Mouse (Mus musculus): ENCODE data around the gene Pfdn6.
"Not testable (repeated sequence)": the region's sequence is repeated elsewhere in the genome, so short reads cannot be mapped to it uniquely, and the experiment has no call there.

The Pfdn6 gene

DNA sequence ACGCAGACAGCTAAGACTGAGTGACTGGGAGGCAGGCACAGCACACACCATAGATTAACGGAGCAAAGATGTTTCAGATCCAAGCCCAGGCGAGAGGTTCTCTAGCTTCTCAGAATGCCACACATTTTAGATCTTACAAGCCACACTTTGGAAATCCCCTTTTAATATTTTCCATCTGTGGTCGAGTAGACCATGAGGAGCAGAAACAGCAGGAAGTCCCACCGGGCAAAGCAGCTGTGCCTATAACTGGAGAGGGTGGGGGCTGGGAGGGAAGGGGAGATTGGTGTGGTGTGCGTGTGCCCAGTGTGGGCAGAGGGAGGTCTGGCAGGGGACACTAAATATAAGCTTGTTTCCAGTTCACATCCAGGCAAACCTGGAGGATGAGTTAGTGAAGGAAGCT is 17.4 kb upstream of the Pfdn6 start:
- intact Hi-C loops (cut with DNase I), result loop anchor here (5.0 kb wide), 1 partner anchor 1400 kb away; no protein-coding TSS in a partner anchor

DNA sequence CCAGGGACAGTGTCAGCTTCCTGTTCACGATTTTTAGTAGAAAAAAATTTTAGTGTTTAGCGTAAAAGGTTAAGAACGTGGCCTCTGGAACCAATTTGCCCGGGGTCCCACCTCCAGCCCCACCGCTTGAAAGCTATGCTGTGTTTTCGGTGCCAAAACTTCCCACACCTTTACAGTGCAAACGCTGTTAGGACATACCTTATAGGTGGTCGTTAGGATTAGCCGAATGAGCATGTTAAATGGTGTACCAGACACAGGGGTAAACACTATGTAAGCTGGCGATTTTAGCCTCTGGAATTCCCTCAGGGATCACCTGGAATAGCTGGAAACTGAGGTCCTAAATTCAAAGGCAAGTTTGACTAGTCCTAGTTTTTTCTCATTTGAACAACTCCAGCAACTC is 16.2 kb upstream of the Pfdn6 start:
- intact Hi-C loops (cut with DNase I), result loop anchor here (5.0 kb wide), 1 partner anchor 1401 kb away; no protein-coding TSS in a partner anchor

DNA sequence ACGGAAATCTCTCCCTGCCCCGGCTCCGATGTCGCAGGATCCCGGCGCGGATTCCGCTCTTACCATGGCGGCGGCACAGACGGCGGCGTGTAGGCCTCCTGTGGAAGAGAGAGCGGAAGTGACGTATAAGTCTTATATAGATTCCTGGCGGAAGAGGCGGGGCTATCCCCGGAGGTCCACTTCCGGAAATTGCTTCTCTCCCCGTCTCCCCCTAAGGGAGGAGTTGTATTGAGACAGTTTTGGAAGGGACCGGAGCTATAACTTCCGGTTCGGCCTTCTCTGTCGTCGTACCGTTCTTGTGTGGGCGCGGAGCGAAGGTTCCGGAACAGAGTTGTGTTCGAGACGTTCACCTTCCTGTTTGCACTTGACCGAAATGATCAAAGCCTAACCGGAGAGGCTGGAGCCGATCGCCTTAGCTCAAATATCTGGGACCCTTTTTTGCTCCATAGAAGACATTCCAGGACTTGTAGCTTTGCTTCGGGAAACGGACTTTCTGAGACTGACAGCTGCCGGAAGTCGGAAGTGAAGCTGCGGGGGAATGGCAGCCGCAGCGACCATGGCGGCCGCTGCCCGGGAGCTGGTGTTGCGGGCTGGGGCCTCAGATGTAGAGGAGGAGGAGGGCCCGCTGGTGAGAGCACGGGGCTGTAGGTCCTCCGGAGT is 15.5 kb upstream of the Pfdn6 start, which contains the start of the genes Vps52 and Rps18:
TSS of gene Vps52 (plus strand) at position 258 of the 660 bp plus-strand sequence.
TSS of gene Rps18 (minus strand) at position 447 of the 660 bp plus-strand sequence.
- intact Hi-C loops (cut with DNase I), result loop anchor here (5.0 kb wide), 1 partner anchor 1402 kb away; no protein-coding TSS in a partner anchor

DNA sequence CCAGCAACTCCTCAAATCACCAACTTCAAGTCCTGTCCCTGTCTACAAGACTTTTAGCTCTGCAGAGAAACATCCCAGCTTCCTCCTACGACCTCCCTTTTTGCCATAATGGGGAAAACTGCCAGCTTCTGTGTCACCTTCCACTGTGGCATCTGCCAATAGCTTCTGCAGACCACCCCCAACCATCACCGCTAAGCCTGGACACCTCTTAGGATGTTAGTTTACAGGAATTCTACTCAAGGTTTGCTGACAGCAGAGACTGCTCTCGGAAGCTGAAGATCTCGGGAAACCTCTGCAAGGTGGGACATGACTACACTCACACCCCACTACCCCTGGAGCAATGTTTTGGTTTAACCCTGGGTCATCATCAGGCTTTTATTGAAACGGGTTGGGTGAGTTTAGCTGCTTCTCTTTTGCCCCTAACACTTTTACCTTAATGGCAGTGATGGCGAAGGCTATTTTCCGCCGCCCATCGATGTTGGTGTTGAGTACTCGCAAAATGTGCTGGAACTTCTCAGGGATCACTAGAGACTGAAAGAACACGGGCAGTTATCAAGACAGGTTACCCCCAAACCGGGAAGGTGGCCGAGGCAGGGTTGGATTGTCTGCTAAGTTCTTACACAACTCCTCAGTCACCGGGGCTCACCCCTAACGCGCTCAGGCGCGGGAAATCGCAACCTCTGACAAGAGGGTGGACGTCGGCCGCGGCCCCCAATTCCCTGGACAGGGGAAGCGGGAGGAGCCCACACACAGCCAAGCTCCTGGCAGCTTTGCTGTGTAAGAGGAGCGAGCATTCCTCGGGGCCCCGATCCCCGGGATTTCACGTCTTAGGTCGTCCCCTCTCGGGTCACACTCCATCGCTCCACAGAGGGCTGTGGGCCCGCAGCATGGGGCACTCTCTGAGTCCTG is 14.8 kb upstream of the Pfdn6 start:
- intact Hi-C loops (cut with DNase I), result loop anchor here (5.0 kb wide), 1 partner anchor 1402 kb away; no protein-coding TSS in a partner anchor

DNA sequence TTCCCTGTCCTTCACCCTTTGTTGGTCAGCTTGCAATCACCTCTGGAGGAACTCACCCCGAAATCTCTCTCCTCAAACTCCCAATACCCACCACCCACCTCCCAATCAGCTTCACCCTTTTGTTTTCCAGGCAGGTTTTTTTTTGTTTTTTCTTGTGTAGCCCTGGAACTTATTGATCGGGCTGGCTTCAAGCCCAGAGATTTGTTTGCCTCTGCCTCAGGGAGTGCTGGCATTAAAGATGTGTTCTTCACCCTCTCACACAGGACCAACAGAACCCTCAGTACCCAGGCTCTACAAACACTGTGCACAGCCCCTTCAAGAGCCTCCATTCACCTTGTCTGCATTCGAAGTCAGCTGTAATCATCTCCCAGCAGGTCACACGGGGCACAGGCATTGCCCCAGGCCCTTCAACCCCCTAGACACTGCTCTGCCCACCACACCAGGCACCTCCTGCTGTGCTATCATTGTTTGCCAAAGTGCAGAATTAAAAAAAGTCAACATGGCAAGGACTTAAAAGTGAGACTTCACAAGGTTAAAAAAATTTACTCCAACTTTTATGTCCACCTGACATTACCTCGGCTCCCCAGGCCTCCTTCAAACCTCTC is 13.9 kb upstream of the Pfdn6 start:
- intact Hi-C loops (cut with DNase I), result no loop called here

DNA sequence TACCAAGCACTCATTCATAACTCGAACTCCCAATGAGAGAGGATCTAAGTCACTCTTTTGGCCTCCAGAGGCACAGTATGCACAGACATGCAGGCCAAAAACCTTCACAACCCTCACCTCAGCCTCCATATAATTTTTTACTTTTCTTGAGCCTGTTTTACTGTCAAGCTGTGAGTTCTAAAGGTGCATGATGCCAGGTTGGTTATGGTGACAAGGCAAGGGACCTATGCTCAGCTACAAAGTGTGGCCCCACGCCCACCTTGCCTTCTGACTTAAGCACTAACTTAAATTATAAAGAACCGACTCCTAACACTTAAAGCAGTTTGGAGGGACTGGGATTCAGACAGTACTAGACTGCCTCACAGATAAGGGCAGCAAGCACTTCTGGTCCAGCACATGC is 13.2 kb upstream of the Pfdn6 start:
- intact Hi-C loops (cut with DNase I), result no loop called here

DNA sequence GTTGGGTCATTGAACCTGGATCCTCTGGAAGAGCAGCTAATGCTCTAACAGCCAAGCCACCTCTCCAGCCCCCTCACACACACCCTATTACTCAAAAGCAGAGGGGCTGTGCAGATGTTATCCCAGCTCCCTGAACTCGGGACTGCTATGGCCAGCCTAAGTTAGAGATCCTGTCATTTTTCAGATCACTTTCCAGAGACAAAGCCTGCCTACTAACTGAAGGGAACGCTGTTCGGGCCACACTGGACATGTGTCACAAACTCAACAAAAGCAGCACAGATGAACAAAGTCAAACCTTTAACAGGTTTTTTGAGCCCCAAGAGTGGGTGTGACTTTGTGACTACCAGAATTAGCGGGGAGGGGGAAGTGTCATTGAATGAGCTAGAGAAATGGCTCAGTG is 12.7 kb upstream of the Pfdn6 start:
- intact Hi-C loops (cut with DNase I), result no loop called here

DNA sequence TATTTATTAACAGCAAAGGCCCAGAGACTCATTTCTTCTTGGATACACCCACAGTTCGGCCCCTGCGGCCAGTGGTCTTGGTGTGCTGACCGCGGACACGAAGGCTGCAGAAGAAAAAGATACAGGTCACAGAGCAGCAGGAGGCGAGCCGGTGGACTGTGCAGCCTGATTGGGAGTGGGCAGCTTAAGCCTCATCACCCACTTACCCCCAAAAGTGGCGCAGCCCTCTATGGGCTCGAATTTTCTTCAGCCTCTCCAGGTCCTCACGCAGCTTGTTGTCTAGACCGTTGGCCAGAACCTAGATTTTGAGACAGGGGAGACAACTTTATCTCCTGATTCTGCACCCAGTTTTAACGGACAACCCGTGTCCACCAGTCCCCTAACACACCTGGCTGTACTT is 11.9 kb upstream of the Pfdn6 start:
- intact Hi-C loops (cut with DNase I), result not testable (repeated sequence)

DNA sequence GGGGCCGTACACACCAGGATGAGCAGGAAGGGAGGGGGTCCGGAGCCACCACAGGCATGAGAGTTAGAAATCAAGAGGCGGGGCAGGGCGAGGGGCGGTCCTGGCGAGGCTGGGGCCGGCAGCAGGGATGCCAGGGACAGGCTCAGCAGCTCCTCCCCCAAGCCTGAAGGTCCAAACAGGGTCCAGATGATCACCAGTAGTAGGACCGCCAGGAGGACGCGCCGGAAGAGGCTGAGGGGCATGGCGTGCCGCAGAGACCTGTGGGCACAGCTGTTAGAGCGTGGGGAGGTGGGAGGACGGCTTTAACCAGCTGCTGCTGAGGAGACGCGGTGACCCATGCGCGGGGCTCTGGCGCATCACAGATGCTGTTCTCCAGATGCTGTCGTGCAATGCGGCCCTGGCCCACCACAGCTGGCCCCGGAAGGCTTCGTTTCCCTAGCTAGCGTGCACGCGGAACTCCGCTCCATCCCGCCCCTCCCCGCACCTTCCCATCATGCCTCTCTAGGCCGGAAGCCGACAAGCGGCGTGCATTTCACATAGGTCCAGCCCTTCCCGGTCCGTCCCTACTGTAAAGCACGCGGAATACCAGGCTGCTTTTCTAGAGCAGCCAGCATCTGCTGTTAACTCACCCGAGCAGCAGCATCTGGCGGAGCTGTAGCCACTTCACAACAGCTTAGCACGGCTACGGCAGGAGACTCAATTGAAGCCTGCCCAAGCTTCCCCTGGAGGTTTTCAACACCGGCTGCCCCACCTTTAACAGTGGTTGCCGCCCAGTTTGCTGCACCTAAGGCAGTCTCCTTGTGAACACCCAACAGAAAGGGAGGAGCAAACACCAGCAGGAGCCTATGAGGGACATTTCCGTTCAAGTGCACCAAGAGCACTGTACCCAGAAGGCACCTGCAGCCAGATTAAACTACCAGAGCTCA is 11.1 kb upstream of the Pfdn6 start, which contains the start of gene B3galt4:
TSS of gene B3galt4 (minus strand) at position 468 of the 926 bp plus-strand sequence.
- intact Hi-C loops (cut with DNase I), result no loop called here

DNA sequence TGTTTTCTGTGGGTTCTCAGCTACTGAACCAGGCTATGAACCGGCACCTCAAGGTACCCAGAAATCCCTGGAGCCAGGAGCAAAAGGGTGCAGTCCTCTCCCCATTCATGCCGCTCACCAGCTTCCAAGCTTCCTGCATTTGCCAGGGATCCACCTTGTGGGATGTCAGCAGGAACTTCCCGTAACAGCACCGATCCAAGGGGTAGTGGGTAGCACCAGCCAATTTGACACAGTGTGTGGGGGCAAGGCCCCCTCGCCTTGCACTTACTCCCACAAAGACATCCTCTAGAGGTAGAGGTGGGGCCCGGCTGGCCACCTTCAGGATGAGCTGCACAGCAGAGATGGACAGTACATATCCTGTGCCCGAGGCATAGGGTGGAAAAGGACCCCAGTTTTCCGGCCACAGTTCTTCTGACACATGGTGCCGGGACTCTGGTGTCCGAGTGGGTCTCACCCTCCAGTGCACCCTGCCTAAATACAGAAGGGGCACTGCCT is 10.0 kb upstream of the Pfdn6 start:
- intact Hi-C loops (cut with DNase I), result no loop called here

DNA sequence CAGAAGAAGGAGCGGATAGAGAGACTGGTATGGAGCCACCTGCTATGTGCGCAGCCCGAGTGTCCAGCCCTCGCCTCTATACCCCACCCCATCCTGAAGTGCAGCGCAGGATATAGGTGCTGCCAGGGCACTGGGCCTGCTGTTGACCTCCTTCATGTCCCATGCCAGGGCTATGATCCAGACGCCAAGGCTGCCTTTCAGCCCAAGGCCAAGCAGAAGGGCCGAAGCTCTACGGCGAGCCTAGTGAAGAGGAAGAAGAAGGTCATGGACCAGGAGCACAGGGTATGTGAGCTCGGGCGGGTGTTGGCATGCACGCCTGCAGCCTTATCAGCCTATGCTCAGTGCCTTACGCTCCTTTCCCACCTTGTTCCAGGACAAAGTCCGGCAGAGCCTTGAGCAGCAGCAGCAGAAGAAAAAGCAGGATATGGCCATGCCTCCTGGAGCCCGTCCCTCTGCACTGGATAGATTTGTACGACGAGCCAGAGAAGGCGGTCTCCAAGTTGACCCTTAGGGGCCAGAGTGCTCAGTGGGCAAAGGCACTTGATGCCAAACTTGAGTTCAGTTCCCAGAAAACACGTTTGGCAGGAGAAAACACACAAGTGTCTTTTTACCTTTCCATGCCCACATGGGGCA is 8.9 kb upstream of the Pfdn6 start:
- intact Hi-C loops (cut with DNase I), result no loop called here

DNA sequence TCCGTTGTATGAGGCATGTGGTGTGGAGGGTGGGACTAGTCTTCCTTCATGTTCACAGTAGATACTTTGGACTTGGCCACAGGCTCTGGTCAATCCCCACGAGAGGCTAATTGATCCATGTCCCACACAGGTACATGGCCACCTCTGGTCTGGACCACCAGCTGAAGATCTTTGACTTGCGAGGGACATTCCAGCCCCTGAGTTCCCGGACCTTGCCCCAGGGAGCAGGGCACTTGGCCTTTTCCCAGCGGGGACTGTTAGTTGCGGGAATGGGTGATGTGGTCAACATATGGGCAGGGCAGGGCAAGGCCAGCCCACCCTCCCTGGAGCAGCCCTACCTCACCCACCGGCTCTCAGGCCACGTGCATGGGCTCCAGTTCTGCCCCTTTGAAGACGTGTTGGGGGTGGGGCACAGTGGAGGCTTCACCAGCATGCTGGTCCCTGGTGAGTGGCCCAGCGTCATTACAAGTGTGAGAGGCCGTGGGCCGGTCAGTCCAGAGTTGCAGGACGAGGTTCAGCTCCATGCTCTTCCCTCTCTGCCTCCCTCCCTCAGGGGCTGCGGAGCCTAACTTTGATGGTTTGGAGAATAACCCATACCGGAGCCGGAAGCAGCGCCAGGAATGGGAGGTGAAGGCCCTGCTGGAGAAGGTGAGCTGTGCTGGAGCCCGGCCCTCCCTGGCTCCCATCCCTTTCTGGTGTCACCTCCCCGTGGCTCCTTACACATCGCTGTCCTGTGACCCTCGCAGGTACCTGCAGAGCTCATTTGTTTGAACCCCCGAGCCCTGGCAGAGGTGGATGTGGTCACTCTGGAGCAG is 8.2 kb upstream of the Pfdn6 start:
- intact Hi-C loops (cut with DNase I), result no loop called here

DNA sequence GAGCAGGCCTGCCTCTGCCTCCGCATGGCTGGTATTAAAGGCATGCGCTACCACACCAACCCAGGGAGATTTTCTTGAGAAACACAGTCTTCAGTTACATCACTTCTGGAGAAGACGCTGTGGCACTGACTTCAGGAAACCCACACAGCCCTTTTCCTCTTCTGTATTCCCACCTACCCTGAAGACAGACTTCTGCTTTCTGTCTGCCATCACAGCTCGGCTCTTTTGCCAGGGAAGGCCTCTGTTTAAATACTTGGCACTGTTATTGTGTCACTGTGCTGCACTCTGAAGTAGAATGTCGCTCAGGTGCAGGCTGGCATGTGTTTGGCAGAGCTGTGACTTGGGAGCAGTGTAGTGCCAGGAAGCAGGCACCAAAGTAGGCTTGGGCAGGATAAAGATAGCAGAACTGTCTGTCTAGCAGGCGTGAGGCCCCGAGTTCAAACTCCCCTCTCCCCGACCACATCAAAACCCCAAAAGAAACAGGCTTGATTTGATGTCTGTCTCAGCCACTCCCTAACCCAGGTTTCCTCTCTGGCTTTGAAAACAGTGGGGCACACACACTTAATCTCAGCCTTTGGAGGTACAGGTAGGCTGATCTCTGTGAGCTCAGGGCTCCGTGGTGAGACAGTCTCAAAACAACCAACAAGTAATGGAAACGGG is 7.4 kb upstream of the Pfdn6 start:
- intact Hi-C loops (cut with DNase I), result no loop called here

DNA sequence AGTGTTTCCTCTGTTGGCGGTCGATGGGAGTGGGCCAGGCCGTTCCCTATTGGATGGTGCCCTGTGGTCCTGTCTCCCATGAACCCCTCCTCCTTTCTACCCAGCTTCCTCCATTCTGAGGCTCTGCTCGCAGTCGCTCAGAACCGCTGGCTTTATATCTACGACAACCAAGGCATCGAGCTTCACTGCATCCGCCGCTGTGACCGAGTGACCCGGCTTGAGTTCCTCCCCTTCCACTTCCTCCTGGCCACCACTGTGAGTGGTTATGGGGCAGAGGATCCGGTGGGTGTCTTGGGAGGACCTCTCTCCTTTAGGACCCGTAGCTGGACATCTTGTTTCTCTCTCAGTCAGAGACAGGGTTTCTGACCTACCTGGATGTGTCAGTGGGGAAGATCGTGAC is 3.3 kb upstream of the Pfdn6 start:
- intact Hi-C loops (cut with DNase I), result no loop called here

DNA sequence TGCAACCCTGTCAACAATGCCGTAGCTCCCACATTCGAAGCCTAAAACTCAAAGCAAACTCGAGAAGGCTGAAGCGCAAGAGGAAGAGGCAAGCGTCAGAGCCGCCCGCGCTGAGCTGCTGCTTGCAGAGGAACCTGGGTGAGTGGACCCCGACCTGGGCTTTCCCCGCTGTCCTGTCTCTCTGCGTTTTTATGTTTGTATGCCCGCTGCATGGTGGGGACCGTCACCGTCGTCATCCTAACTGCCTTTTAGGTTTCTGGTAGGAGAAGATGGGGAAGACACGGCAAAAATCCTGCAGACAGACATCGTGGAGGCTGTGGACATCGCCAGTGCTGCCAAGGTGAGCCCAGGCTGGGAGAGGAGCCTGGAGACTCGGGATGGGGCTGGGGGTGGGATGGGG is 1.2 kb upstream of the Pfdn6 start:
- intact Hi-C loops (cut with DNase I), result no loop called here

DNA sequence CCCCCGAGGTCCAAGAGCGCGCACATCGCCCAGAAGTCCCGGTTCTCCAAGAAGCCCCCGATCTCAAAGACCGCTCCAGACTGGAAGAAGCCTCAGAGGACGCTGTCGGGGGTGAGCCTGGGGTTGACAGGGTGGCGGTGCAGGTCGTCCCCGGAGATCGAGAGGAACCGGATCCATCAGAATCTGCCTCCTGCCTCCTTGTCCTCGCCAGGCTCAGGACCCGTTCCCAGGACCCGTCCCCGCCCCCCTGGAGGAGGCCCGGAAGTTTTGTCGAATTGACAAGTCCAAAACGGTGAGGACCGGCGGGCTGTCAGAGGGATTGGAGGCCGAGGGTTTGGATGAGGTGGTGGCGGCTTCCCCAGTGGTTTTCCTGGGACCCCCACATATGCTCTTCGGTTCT is 838 bp upstream of the Pfdn6 start:
- intact Hi-C loops (cut with DNase I), result no loop called here

DNA sequence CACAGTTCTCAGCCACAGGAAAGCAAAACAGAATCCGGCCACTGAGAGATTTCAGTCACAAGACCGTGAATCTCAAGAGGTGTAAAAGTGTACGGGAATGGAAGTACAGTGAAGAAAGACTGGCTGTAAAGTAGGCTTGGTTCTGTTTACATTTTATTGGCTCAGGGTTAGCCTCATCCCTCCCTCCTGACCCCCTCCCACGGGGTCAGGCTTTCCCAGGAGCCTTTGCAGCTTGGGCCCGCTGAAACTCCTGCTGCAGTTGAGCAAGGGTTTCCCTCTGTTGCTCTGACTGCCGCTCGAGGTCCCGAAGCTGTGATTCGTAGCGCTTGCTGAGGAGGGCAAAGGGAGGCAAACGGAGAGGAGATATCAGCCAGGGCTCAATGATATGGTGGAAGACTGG is 1.4 kb downstream of the Pfdn6 start:
- intact Hi-C loops (cut with DNase I), result no loop called here

DNA sequence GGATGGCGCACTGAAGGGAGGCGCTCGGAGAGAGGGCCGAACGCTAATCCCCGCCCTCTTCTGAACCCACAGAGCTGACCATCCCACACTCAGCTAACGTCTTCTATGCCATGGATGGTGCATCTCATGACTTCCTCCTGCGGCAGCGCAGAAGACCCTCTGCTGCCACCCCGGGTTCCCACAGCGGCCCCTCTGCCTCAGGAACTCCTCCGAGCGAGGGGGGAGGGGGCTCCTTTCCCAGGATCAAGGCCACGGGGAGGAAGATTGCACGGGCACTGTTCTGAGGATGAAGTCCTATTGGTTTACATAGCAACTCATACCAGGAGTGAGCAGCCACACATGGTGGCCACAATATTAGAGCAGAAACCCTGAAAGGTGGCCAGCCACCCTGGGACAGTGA is 3.1 kb downstream of the Pfdn6 start:
- intact Hi-C loops (cut with DNase I), result no loop called here

Data from adrenal gland (tissue).